Mouse (Mus musculus) neural tube, embryonic 13.5 days (tissue): ENCODE measurements around the gene Hexim1. TPM values are rescaled to one million over a fixed set of nuclear protein-coding genes. Genes with fewer than 3 reads are reported as not detected.

Source experiments
- ATAC-seq: fragments of 200-750 bp; cut with Nextera tagmentation; 2 replicates; pipeline ENCODE4 v1.8.0; 2017; ENCODE audit warnings: low read depth, mild to moderate bottlenecking, moderate TSS enrichment, moderate library complexity
- H3K27ac ChIP-seq: fragments of 300-500 bp; sonication (generic); replicated peaks from 2 replicates; pipeline ENCODE4 v1.5.1; 2015; ENCODE audit warnings: moderate library complexity, mild to moderate bottlenecking, inconsistent platforms
- H3K27me3 ChIP-seq: fragments of 300-500 bp; sonication (generic); 2 replicates; pipeline ENCODE4 v1.6.1; 2015; ENCODE audit warnings: mild to moderate bottlenecking, inconsistent platforms
- H3K36me3 ChIP-seq: fragments of 300-500 bp; sonication (generic); 2 replicates; pipeline ENCODE4 v1.6.1; 2015; ENCODE audit warnings: mild to moderate bottlenecking, inconsistent platforms
- H3K4me1 ChIP-seq: fragments of 300-500 bp; sonication (generic); replicated peaks from 2 replicates; pipeline ENCODE4 v1.6.1; 2015; ENCODE audit warnings: inconsistent platforms
- H3K4me2 ChIP-seq: fragments of 300-500 bp; sonication (generic); 2 replicates; pipeline ENCODE4 v1.6.1; 2015; ENCODE audit warnings: inconsistent platforms, mild to moderate bottlenecking, moderate library complexity
- H3K4me3 ChIP-seq: fragments of 300-500 bp; sonication (generic); 2 replicates; pipeline ENCODE4 v1.5.1; 2015; ENCODE audit warnings: mild to moderate bottlenecking, inconsistent platforms
- H3K9ac ChIP-seq: fragments of 300-500 bp; sonication (generic); 2 replicates; pipeline ENCODE4 v1.6.1; 2015; ENCODE audit warnings: moderate library complexity, mild to moderate bottlenecking, inconsistent platforms
- H3K9me3 ChIP-seq: fragments of 300-500 bp; sonication (generic); 2 replicates; pipeline ENCODE4 v1.6.1; 2016; ENCODE audit warnings: inconsistent platforms
- WGBS: fragments of 180-500 bp; shearing (Covaris S2); methylation state at CpG from one replicate; pipeline ENCODE4 v1.1.7; 2015; 5-methylcytosine and 5-hydroxymethylcytosine counted together
- polyA plus RNA-seq: library from polyadenylated mRNA; unstranded; fragments of >200 nt; fragmentation: Nextera tagmentation; extraction: Ambion mirVana; gene quantifications from 2 replicates; pipeline ENCODE4 v1.2.1, GENCODE M21; 2015

Hexim1 gene
- polyA plus RNA-seq, 1 experiment from 2014 or later, result 3.9 TPM

DNA sequence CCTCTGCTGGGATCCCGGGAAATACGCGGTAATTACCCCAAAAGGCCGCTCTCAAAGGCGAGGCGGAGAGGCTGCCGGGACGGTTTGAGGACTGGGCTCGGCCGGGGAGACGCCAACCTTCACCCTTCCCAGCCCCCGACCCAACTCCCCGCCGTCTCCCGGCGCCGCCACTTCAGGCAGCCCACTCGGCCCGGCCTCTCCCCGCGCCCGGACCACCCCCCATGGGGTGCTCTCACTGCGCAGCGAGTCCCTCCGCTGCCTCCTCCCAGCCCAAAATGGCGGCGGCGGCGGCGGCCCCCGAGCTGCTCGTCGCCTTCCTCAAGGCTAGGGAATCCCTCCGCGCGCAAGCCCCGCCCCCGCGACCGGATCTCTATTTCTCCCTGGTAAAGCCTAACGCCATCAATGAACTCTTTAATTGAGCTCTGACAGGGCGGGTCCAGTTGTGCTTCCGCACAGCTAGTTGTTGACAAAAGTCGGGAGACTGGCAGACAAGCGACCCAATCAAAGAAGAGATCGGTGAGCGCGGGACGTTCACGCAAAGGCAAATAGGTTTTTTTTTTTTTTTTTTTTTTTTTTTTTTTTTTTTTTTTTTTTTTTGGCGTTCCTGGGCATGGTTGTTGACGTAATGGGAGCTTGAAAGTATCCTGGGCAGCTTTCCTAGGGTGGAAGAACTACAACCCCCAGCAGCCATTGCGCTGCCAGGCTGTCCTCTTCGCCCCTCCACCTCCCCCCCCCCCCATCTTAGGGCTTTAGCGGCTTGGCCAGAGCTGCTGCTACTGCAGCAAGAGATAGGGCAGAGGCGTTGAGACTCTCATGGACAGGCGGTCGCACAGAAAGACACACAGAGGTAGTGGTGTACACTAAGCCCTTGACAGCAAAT lies 16.8 kb downstream of the Hexim1 start:
- Histone ChIP-seq H3K4me2 (peak overlapping the region; percentile 89), H3K4me3 (peak overlapping the region; percentile 93), H3K27ac (peak overlapping the region; percentile 99), H3K27me3 (no peaks in the 10 kb centered on the region), H3K9ac (peak overlapping the region; percentile 100), H3K36me3 (no peaks in the 10 kb centered on the region), H3K9me3 (no peaks in the 10 kb centered on the region), H3K4me1 (peaks cover 55% of the 10 kb centered on the region)
- under 1% methylated on average over 55 of the region's 58 CpGs for WGBS
- ATAC-seq, result peak; percentile 93

DNA sequence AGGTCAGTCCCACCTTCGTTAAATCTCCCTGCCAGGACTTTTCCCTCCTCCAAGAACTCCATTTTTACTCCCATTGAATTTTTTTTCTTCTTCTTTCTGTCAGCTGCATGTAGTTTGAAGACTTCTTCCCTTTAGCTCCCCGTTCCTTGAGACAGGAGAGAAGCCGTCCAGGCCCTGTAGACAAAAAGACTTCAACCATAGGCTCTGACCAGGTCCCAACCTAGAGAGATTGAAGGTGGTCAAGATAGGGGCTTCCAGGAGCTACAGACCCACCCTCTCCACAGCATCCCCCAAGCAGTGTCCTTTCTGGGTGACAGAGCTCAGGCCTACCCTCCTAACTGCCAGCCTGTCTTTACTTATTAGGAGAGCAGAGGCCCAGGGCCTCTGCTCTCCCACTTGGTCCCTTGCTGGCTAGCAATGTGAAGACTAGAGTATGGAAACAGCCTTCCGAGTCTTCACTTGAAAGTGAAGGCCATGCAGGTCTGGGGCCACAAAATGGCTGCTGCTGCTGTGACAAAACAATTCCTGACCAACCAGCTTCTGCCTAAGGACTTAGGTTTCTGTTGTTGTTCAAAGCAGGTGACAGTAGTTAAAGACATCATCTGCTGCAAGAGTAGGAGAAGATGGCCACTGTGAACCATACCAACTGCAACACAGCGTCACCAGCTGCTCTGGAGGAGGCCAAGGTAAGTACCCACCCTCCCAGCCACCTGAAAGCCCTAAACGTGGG lies 17.6 kb downstream of the Hexim1 start:
- peak overlapping the region; percentile 78 for H3K27ac ChIP-seq
- peaks cover 55% of the 10 kb centered on the region for H3K4me1 ChIP-seq
- WGBS, result 56% methylated on average over 6 of the region's 6 CpGs
- H3K27me3 ChIP-seq, result no peaks in the 10 kb centered on the region
- H3K9me3 ChIP-seq, result no peaks in the 10 kb centered on the region
- H3K9ac ChIP-seq, result peak overlapping the region; percentile 65
- ATAC-seq, result peak; percentile 32; the same call in 1 of the 2 replicates
- H3K36me3 ChIP-seq, result peaks cover 6% of the 10 kb centered on the region; the same call in 1 of the 2 replicates
- H3K4me3 ChIP-seq, result peak overlapping the region; percentile 30
- H3K4me2 ChIP-seq, result peak overlapping the region; percentile 54

DNA sequence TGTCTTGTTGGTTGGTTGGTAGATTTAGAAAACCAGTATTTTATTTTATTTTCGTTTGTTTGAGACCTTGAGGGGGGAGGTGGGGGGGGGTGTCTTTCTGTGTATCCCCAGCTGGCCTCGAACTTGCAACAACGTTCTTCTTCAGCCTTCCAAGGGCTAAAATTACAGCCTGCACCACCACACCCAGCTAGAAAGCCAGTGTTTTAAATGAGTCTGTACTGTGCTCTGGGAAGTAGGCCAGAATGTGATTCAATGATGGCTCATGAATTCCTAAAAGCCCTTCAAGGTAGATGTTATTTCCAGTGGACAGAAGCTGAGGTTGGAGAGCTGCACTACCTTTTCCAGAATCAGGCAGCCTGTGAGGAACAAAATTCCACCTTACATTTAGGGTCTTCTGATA lies 18.2 kb downstream of the Hexim1 start:
- peak overlapping the region; percentile 54 for H3K4me2 ChIP-seq
- peaks cover 12% of the 10 kb centered on the region for H3K36me3 ChIP-seq
- no peak overlapping the region for H3K9ac ChIP-seq
- no peaks in the 10 kb centered on the region for H3K9me3 ChIP-seq
- ATAC-seq, result no peak
- H3K4me1 ChIP-seq, result peaks cover 55% of the 10 kb centered on the region
- H3K4me3 ChIP-seq, result 0 out of 2 replicates have a peak overlapping the region, but pooled peaks have one; percentile 30
- WGBS, result 74% methylated on average over 3 of the region's 3 CpGs
- peak overlapping the region; percentile 78; the same call in 1 of the 2 replicates for H3K27ac ChIP-seq
- no peaks in the 10 kb centered on the region for H3K27me3 ChIP-seq

DNA sequence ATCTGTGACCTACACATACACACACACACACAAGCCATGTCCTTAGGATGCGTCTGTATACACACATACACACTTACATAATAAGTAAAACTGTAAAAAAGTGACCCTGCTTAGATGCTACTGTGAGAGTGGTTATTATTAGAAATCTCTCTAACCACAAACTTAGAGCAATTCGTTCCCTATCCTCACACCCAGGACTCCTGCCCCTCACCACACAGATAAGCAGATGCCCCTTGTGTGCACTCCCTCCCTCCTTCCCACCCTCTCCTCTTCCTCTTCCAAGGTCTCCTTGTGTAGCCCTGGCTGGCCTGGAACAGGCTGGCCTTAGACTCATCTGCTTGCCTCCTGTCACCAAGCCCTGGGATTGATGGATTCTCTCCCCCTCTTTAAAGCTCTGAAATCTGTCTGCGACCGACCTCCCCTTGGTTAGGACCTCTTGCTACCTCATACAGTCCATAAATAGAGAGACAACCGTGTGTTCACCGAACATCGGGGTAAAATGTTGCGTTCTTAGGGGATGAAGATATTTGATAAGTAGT lies 20.1 kb downstream of the Hexim1 start:
- H3K4me1 ChIP-seq, result peaks cover 47% of the 10 kb centered on the region
- H3K9ac ChIP-seq, result no peak overlapping the region
- H3K27ac ChIP-seq, result no peak overlapping the region
- 90% methylated on average over 8 of the region's 8 CpGs for WGBS
- H3K4me3 ChIP-seq, result no peak overlapping the region
- H3K27me3 ChIP-seq, result no peaks in the 10 kb centered on the region
- ATAC-seq, result no peak
- H3K4me2 ChIP-seq, result no peak overlapping the region
- no peaks in the 10 kb centered on the region for H3K9me3 ChIP-seq
- peaks cover 23% of the 10 kb centered on the region for H3K36me3 ChIP-seq

DNA sequence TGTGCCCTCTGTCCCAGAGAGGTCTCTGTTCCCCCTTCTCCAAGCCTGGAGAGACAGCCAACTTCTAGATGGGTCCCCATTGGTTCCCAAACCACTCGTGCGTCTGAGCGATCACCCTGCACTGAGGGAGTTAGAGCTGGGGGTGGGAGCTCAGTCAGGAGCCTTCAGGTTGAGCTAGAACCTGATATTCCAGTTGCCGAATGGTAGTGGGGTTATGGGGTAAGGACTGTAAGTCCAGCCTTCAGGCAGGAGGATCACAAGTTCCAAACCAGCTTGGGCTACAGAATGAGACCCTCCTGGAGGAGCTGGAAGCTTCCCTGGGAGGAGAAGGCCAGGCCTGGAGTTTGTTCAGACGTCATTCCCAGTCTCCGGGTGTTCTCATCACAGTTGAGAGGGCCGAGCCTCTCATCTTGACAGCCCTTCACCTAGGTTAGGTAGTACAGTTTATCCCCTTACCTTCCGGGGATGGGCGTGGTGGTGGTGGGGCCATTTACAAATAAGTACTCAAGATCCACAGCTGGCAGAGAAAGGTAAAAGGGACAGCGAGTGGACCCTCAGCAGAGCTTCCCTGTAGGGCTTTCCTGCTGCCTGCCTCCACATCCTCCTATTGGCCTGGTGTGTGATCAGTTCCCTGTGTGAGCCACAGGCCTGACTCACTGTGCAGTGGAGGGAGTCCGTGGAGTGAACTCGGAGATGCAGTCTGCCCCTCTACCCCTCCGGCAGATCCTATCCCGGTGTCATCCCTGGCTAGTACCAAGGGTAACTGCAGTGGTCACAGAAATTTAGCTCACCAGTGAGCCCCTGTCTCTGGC lies 24.1 kb downstream of the Hexim1 start:
- Histone ChIP-seq H3K27ac (peak overlapping the region; percentile 90), H3K4me2 (no peak overlapping the region), H3K9me3 (no peaks in the 10 kb centered on the region), H3K4me1 (peaks cover 49% of the 10 kb centered on the region), H3K4me3 (no peak overlapping the region), H3K9ac (no peak overlapping the region), H3K27me3 (no peaks in the 10 kb centered on the region), H3K36me3 (peaks cover 23% of the 10 kb centered on the region)
- ATAC-seq, result no peak
- WGBS, result 87% methylated on average over 14 of the region's 14 CpGs

DNA sequence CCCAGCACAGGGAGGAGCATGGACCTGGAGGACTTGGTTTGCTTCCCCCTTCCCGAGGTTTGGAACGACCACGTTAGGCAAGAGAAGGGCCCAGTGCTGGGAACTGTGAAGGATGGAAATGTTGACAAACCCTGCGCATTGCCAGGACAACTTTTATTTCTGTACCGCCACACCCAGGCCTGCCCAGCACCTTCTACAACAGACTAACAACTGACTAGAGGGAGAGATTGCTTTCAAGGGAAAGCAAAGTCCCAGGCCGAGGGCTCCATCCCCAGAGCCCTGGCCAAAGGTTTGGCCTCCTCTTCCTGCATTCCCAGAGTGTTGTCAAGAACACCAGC lies 24.7 kb downstream of the Hexim1 start:
- WGBS, result 68% methylated on average over 6 of the region's 6 CpGs
- peaks cover 46% of the 10 kb centered on the region for H3K4me1 ChIP-seq

DNA sequence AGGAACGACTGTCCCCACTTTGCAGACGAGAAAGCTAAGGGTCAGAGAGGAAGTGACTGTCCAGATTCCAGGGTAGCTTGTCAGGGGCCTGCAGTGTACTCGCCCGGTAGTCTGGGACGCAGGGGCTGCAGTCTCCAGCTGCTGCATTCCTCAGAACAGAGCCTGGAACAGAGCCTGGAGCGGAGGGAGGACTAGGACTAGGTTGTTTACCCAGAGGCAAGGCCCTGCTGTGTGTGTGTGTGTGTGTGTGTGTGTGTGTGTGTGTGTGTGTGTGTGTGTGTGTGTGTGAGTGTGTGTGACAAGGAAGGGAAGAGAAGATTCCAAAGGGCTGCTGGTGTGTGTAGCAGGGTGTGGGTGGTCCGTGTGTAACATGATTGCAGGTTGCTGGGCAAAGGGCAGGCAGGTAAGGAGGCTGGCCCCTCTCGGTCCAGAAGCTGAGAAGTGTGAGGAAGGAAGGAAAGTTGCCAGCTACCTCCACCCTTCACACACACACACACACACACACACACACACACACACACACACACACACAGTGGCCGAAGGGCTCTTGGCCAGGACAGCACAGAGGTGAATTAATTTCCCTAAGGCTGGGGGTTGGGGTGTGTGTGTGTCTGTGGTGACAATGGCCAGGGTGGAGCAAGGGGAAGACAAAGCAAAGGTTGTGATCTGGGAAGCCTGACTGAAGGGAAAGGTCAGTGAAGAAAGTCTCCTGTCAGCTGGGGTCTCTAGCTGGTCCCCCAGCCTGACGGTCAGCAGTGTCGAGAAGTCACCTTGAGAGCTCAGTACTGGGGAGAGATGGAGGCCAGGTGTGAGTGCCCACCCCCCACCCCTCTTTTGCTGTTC lies 25.3 kb downstream of the Hexim1 start:
- ATAC-seq, result no peak
- Histone ChIP-seq H3K9ac (peak overlapping the region; percentile 43), H3K27ac (peak overlapping the region; percentile 90), H3K27me3 (no peaks in the 10 kb centered on the region), H3K36me3 (peaks cover 23% of the 10 kb centered on the region), H3K9me3 (no peaks in the 10 kb centered on the region), H3K4me3 (no peak overlapping the region), H3K4me1 (peaks cover 40% of the 10 kb centered on the region), H3K4me2 (no peak overlapping the region)
- WGBS, result 40% methylated on average over 9 of the region's 11 CpGs

More for the DNA sequence above, 24.7 kb downstream of the Hexim1 start:
- Histone ChIP-seq H3K27me3 (no peaks in the 10 kb centered on the region), H3K36me3 (peaks cover 23% of the 10 kb centered on the region), H3K27ac (peak overlapping the region; percentile 90), H3K9me3 (no peaks in the 10 kb centered on the region), H3K4me3 (no peak overlapping the region), H3K9ac (no peak overlapping the region), H3K4me2 (no peak overlapping the region)
- ATAC-seq, result no peak

DNA sequence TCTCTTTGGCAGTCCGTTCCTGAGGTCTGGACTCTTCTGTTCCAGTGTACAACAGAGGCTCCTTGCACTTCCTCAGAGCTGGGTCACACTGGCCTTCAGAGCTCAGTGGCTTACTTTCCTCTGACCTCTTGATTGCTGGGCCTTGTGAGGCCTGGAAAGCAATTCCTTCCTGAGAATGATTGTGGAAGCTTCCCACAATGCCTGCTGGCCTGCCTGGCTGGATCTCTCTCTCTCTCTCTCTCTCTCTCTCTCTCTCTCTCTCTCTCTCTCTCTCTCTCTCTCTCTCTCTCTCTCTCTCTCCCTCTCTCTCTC lies 25.9 kb downstream of the Hexim1 start:
- Histone ChIP-seq H3K9me3 (no peaks in the 10 kb centered on the region), H3K36me3 (peaks cover 23% of the 10 kb centered on the region), H3K27me3 (no peaks in the 10 kb centered on the region), H3K4me2 (peak overlapping the region; percentile 52; the same call in 1 of the 2 replicates), H3K27ac (peak overlapping the region; percentile 90), H3K4me3 (no peak overlapping the region), H3K9ac (peak overlapping the region; percentile 43), H3K4me1 (peaks cover 39% of the 10 kb centered on the region)
- peak; percentile 49; the same call in 1 of the 2 replicates for ATAC-seq
- WGBS, result 40% methylated on average over 1 of the region's 1 CpGs

DNA sequence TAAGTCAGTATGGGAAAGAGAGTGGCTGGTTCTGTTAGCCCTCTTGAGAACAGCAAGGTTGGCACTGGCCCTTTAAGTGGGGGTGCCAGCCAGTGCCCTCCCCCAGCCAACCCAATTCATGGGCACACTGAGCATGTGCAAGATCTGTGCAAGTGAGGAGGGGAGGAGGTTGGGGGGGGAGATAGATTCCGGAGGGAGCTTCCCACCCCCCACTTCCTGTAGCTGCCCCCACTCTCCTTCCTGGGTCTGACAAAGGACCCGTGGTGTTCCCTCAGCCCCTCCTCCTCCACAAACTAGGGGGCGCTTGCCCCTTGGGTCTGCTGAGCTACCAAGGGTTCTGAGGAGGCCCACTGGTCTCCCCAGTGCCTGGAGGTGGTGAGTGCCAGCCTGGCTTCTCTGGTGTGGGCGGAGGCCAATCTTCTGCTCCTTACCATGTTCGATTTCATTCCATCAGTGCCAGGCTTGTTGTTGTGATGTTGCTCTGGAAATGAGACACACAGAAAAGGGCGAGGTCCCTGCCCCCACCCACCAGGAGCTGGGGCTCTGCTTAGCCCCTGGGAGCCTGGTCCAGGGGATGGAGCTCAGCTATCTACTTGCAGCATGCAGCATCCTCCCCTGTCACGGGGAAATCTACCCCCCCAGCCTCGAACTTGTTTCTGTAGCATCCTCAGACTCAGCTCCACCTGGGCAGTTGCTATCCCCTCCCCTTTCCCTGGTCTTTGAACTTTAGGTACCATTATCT lies 26.6 kb downstream of the Hexim1 start:
- H3K4me3 ChIP-seq, result peak overlapping the region; percentile 30
- WGBS, result 31% methylated on average over 8 of the region's 8 CpGs
- peaks cover 23% of the 10 kb centered on the region for H3K36me3 ChIP-seq
- H3K27me3 ChIP-seq, result no peaks in the 10 kb centered on the region
- peak overlapping the region; percentile 90 for H3K27ac ChIP-seq
- H3K9me3 ChIP-seq, result no peaks in the 10 kb centered on the region
- peak; percentile 94 for ATAC-seq
- H3K4me2 ChIP-seq, result peak overlapping the region; percentile 52
- H3K9ac ChIP-seq, result peak overlapping the region; percentile 72
- peaks cover 39% of the 10 kb centered on the region for H3K4me1 ChIP-seq

DNA sequence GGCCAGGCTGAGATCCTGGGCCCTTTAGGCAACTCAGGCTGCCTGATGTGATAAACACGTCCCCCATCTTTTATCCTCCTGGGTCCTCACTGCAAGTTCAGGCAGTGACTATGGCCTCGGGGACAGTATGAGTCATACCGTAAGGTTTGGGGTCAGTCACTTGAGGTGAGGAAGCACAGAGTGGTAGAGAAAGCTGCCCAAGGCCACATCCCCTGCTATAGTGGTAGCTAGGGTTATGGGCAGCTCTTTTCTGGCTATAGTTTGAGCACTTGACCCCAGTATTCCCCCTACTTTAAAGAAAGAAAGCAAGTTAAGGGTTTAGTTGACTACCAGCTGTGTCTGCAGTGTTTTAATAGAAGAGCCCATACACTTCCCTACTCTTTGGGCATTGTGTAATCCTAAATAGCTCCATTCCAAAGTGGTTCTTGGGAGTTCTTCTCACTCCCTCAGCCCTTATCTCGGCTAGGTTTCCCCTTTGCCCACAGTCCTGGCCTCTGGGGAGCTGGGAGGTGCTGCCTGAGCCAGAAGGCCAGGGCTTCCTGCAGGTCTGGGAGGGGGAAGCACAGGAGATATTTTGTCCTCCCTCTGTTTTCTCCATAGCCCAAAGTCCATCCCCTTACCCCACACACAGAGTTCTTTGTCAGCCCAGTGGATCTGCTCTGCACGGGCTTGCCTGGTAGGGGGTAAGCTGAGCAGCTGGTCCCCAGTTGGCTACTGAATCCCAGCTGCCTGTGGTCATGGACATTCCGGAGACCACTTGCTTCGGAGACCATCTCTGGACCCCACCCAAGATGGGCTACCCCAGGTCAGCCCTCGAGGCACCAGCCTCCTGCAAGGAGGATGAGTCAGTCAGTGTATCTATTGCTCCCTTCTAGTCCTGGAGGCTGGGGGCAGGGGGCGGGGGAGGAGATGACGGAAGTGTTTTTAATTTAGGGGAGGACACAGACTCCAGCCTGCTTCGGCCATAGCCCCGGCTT lies 28.6 kb downstream of the Hexim1 start:
- H3K4me3 ChIP-seq, result no peak overlapping the region
- 43% methylated on average over 12 of the region's 12 CpGs for WGBS
- no peak overlapping the region for H3K27ac ChIP-seq
- H3K9ac ChIP-seq, result no peak overlapping the region
- H3K27me3 ChIP-seq, result no peaks in the 10 kb centered on the region
- peaks cover 39% of the 10 kb centered on the region for H3K4me1 ChIP-seq
- H3K4me2 ChIP-seq, result no peak overlapping the region
- H3K9me3 ChIP-seq, result no peaks in the 10 kb centered on the region
- no peak for ATAC-seq
- H3K36me3 ChIP-seq, result peaks cover 7% of the 10 kb centered on the region
